Comparison of ENCODE assay signal across 7 mouse cellular contexts in the genomic region with DNA sequence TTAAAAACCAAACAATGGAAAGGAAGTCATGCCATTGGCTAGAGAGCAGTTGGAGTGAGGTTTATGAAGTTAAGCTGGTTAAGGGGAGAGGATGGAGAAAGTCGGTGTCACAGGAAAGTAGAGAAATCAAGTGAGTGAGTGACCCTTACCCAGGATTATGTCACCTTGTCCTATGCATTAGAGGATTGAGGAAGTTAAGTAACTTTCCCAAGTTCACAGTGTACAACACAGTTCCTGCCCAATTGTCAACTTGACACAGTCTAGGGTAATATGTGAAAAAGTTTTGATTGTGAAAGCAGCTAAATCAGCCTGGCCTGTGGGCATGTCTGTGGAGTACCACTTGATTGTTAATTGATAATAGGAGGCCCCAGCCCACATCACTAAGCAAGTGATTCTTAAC.
DNase-seq lines count a peak whose midpoint lies in the region; ATAC-seq and TF ChIP-seq lines count a peak whose summit lies in the region.
"Not testable (repeated sequence)": the region's sequence is repeated elsewhere in the genome, so short reads cannot be mapped to it uniquely, and the experiment has no call there.

No protein-coding gene starts in this region.

- DNase-seq in heart, adult 11 months = peak; percentile 62
- peak; percentile 21 for DNase-seq in liver, adult 2 months (ENCODE audit: extremely low read depth, low read depth, low spot score)
- DNase-seq in lung, postnatal 0 days (ENCODE audit: low spot score) = peak; percentile 8
- peak; percentile 7 for DNase-seq in lung, postnatal 36 days

- not testable (repeated sequence) for H3K79me2 ChIP-seq in liver, adult 2 months (ENCODE audit: control insufficient read depth, insufficient read depth, low read length)

- not testable (repeated sequence) for TF ChIP-seq CTCF in liver, adult 2 months (IDR thresholded peaks at IDR 0.05; ENCODE audit: low read depth, low read length); lung, postnatal 0 days (IDR thresholded peaks at IDR 0.05)

- not testable (repeated sequence) for H3K27me3 ChIP-seq in liver, adult 2 months (ENCODE audit: control insufficient read depth, insufficient read depth, low read length); lung, postnatal 0 days (replicated peaks; ENCODE audit: insufficient read depth, low read length)

- not testable (repeated sequence) for H3K4me2 ChIP-seq in lung, postnatal 0 days (replicated peaks; ENCODE audit: low read depth, low read length)

- peak overlapping the region; percentile 57 for H3K27ac ChIP-seq in brown adipose tissue, adult 24 weeks (replicated peaks; ENCODE audit: low read depth, low read length)
- H3K27ac ChIP-seq in liver, adult 2 months (replicated peaks; ENCODE audit: insufficient read depth, low read depth, low read length); lung, postnatal 0 days (ENCODE audit: low read length): not testable (repeated sequence)

- 82% methylated on average over 1 of the region's 1 CpGs for WGBS in liver, adult 2 months
- WGBS in lung, postnatal 0 days = 63% methylated on average over 1 of the region's 1 CpGs

- not testable (repeated sequence) for H3K9me3 ChIP-seq in lung, postnatal 0 days (ENCODE audit: low read length)

- not testable (repeated sequence) for H3K4me3 ChIP-seq in brown adipose tissue, adult 24 weeks (ENCODE audit: insufficient read depth, low read depth, low read length); liver, adult 2 months (ENCODE audit: insufficient read depth, low read depth, low read length); lung, postnatal 0 days (ENCODE audit: low read depth, low read length)

- H3K36me3 ChIP-seq in liver, adult 2 months (ENCODE audit: control insufficient read depth, insufficient read depth, low read length); lung, postnatal 0 days (ENCODE audit: insufficient read depth, low read length): not testable (repeated sequence)

- not testable (repeated sequence) for TF ChIP-seq POLR2A in liver, adult 2 months (IDR thresholded peaks at IDR 0.05; ENCODE audit: extremely low read depth, insufficient read depth, low read length)

- ATAC-seq in lung, postnatal 0 days = 0 out of 2 replicates have a peak, but pooled peaks have one; percentile 28
- peak; percentile 77 for ATAC-seq in megakaryocyte, adult 5-6 weeks (ENCODE audit: poor library complexity, severe bottlenecking)
- ATAC-seq in neutrophil, adult 5-6 weeks (ENCODE audit: extremely low read depth, insufficient number of reproducible peaks, low FRiP score, poor library complexity, severe bottlenecking) = peak; percentile 51; the same call in 1 of the 2 replicates

- not testable (repeated sequence) for H3K9ac ChIP-seq in liver, adult 2 months (ENCODE audit: low read depth, low read length); lung, postnatal 0 days (replicated peaks; ENCODE audit: low read depth)

- TF ChIP-seq EP300 in lung, postnatal 0 days (IDR thresholded peaks at IDR 0.05) = not testable (repeated sequence)

- H3K4me1 ChIP-seq in brown adipose tissue, adult 24 weeks (ENCODE audit: control insufficient read depth, insufficient read depth, insufficient read length, low read length); liver, adult 2 months (ENCODE audit: control insufficient read depth, insufficient read depth, low read length); lung, postnatal 0 days (ENCODE audit: insufficient read depth, low read depth, low read length): not testable (repeated sequence)

Comparison
In these comparisons a context has a peak if more than half of its experiments do, and no peak if none do; other contexts are left out.
1. DNase-seq: peak in every context shown above with its lines; median percentile 62 in heart, adult 11 months; 21 in liver, adult 2 months; 8 in lung, postnatal 0 days; 7 in lung, postnatal 36 days.